Mouse (Mus musculus) ES-Bruce4 (cell line): ENCODE data around the gene Zfp618.

ENCODE experiments used
- CTCF ChIP-seq: IDR thresholded peaks from one replicate; pipeline ENCODE4 v1.8.1; 2011; ENCODE audit warnings: low read depth, low read length
- POLR2A ChIP-seq: IDR thresholded peaks from one replicate; pipeline ENCODE4 v1.8.1; 2011; ENCODE audit warnings: low read length; ENCODE audit not compliant: insufficient read depth

DNA sequence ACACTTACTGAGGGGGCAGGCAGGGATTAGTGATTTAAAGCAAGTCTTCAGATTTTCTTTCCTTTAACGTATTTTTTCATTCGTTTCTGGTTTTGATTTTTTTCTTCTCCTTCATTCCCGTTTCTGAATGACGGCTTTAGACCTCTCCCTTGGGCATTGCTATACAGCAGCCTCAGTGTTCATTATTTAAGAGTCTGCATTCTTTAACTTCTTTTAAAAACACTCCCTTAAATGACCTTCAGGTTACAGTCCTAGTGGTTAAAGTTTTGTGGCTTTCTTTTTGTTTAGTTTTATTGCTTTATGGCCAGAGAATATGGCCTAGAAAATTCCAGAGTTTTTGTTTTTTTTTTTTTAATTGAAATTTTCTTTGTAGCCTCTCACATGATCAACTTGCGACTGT, 64.8 kb downstream of the Zfp618 start:
- TF ChIP-seq CTCF, result no peak
- no peak for TF ChIP-seq POLR2A
